Mouse (Mus musculus): ENCODE results near the gene Gm11756.
"Not testable (repeated sequence)": the region's sequence is repeated elsewhere in the genome, so short reads cannot be mapped to it uniquely, and the experiment has no call there.

The Gm11756 gene

GRCm38 (mm10) chr4:73920660-73921059, at the start of gene Gm11756:
Gene Gm11756 (minus strand): TSS chr4:73920760.
- not testable (repeated sequence) for DNase-seq

- peak; percentile 86 for DNase-seq
Observed at GRCm38 (mm10) chr4:73950375-73950896, 29.9 kb upstream of the Gm11756 start, which contains the start of gene 2310002L09Rik. Gene 2310002L09Rik (minus strand): TSS chr4:73950846.

DNA sequence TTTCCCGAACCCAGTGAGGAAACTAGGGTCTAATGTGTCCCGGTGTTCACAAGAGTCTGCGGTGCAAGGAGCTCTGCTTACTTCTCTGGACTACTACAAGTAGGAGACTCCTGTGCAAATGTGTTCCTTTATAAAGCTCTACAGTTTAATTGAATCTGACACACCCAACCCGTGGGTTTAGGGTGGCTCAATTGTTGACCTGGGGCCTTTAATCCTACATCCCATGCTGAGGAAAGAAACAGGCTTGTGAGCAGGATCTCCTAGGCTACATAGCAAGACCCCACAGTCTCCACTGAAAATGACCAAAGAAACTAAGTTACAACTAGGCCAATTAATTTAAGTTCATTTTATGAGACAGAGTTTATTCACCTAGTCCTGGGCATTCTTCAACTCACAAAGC, 14.7 kb downstream of the Gm11756 start, which contains the start of gene Gm13871:
Gene Gm13871 (minus strand): TSS at position 101 of the 400 bp plus-strand sequence.
- not testable (repeated sequence) for DNase-seq

- not testable (repeated sequence) for DNase-seq
Observed at GRCm38 (mm10) chr4:73891012-73891411, 29.5 kb downstream of the Gm11756 start, which contains the start of gene Gm11757. Gene Gm11757 (minus strand): TSS chr4:73891112.

DNA sequence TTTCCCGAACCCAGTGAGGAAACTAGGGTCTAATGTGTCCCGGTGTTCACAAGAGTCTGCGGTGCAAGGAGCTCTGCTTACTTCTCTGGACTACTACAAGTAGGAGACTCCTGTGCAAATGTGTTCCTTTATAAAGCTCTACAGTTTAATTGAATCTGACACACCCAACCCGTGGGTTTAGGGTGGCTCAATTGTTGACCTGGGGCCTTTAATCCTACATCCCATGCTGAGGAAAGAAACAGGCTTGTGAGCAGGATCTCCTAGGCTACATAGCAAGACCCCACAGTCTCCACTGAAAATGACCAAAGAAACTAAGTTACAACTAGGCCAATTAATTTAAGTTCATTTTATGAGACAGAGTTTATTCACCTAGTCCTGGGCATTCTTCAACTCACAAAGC, 44.4 kb downstream of the Gm11756 start, which contains the start of gene Gm11758:
Gene Gm11758 (minus strand): TSS at position 101 of the 400 bp plus-strand sequence.
- not testable (repeated sequence) for DNase-seq

Data from heart, adult 11 months (tissue).